Mouse (Mus musculus): Measurements from ENCODE around the gene Camk1d. TPM values are rescaled to one million over a fixed set of nuclear protein-coding genes. Genes with fewer than 3 reads are reported as not detected.
"Not testable (repeated sequence)": the region's sequence is repeated elsewhere in the genome, so short reads cannot be mapped to it uniquely, and the experiment has no call there.

Camk1d gene
- polyA plus RNA-seq, 1 experiment from 2014 or later: 2.4 TPM

DNA sequence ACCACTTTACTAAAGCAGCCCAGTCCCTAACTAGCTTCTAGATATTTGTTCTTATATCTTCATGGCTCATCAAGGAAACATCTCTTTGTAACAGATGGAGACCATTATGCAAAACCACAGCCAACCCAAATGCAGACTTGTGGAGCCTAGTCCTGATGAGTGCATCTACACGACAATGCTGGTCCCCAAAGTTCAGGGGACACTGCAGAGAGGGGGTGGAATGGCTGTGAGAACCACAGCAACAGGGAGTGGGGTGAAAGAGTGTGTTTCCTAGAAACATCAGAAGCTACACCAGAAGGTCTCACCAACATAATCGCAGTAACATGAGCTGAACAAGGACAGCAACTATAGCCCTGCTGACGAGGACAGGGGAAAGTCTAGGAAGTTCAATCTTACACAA is 152.9 kb downstream of the Camk1d start:
- Histone ChIP-seq H3K4me1 (ENCODE audit: control insufficient read depth, insufficient read depth, low read length) (no peaks in the 10 kb centered on the region), H3K4me3 (ENCODE audit: low read length) (no peak overlapping the region), H3K36me3 (ENCODE audit: control insufficient read depth, insufficient read depth, low read length) (no peaks in the 10 kb centered on the region), H3K4me2 (replicated peaks; ENCODE audit: low read depth, low read length) (no peak overlapping the region), H3K27me3 (ENCODE audit: control insufficient read depth, insufficient read depth, low read length) (no peaks in the 10 kb centered on the region), H3K9ac (ENCODE audit: low read depth, low read length) (no peak overlapping the region), H3K9me3 (ENCODE audit: control insufficient read depth, low read length) (no peaks in the 10 kb centered on the region), H3K27ac (ENCODE audit: low read depth, low read length) (no peak overlapping the region)
- no peak for ATAC-seq (ENCODE audit: low FRiP score, low TSS enrichment)
- WGBS: 86% methylated on average over 3 of the region's 3 CpGs

DNA sequence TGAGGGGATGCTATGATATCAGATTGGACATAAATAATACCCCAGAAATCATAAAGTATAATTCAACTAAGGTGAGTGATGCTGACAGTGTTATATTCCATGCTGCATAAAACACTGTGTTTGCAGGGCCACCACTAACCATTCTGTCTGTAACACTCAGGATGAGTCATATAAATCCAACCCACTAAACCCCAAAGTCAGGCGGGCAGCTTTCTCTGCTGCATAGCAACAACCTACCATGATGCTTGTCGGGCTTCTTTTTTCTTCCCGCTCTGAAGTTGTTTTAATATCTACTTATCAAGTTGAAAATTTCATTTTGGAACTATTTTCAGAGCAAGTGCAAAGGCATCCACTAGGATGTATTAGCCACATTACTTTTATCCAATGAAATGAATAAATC is 161.1 kb downstream of the Camk1d start:
- H3K4me2 ChIP-seq (replicated peaks; ENCODE audit: low read depth, low read length): no peak overlapping the region
- no peaks in the 10 kb centered on the region for H3K36me3 ChIP-seq (ENCODE audit: control insufficient read depth, insufficient read depth, low read length)
- H3K9ac ChIP-seq (ENCODE audit: low read depth, low read length): no peak overlapping the region
- no peaks in the 10 kb centered on the region for H3K4me1 ChIP-seq (ENCODE audit: control insufficient read depth, insufficient read depth, low read length)
- H3K9me3 ChIP-seq (ENCODE audit: control insufficient read depth, low read length): no peaks in the 10 kb centered on the region
- ATAC-seq (ENCODE audit: low FRiP score, low TSS enrichment): no peak
- no peaks in the 10 kb centered on the region for H3K27me3 ChIP-seq (ENCODE audit: control insufficient read depth, insufficient read depth, low read length)
- 87% methylated on average over 3 of the region's 3 CpGs for WGBS
- H3K4me3 ChIP-seq (ENCODE audit: low read length): no peak overlapping the region
- no peak overlapping the region for H3K27ac ChIP-seq (ENCODE audit: low read depth, low read length)

DNA sequence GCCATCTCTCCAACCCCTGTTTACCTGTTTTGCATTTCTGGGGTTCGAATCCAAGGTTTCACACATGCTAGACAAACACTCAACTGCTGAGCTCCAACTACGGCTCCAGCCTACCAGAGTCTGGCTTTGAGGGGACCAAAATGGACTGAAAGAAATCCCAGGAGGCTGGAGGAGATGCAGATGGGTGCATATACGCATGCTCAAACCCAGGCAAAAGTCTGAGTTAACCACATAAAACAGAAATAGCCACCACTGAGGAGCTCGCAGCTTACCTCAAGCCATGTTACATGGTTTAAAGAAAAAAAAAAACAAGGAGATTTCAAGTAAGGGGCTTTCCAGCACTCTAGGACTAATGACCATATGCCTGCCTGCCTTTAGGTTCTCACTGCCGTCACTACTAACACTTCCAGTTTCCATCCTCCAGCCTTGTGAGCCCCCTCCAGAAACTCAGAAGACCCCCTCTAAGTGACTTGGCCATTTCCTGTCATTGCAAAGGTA is 162.5 kb downstream of the Camk1d start:
- no peaks in the 10 kb centered on the region for H3K27me3 ChIP-seq (ENCODE audit: control insufficient read depth, insufficient read depth, low read length)
- H3K4me2 ChIP-seq (replicated peaks; ENCODE audit: low read depth, low read length): no peak overlapping the region
- H3K36me3 ChIP-seq (ENCODE audit: control insufficient read depth, insufficient read depth, low read length): no peaks in the 10 kb centered on the region
- no peak overlapping the region for H3K27ac ChIP-seq (ENCODE audit: low read depth, low read length)
- 87% methylated on average over 5 of the region's 5 CpGs for WGBS
- no peak overlapping the region for H3K4me3 ChIP-seq (ENCODE audit: low read length)
- no peaks in the 10 kb centered on the region for H3K9me3 ChIP-seq (ENCODE audit: control insufficient read depth, low read length)
- no peaks in the 10 kb centered on the region for H3K4me1 ChIP-seq (ENCODE audit: control insufficient read depth, insufficient read depth, low read length)
- ATAC-seq (ENCODE audit: low FRiP score, low TSS enrichment): no peak
- H3K9ac ChIP-seq (ENCODE audit: low read depth, low read length): no peak overlapping the region

DNA sequence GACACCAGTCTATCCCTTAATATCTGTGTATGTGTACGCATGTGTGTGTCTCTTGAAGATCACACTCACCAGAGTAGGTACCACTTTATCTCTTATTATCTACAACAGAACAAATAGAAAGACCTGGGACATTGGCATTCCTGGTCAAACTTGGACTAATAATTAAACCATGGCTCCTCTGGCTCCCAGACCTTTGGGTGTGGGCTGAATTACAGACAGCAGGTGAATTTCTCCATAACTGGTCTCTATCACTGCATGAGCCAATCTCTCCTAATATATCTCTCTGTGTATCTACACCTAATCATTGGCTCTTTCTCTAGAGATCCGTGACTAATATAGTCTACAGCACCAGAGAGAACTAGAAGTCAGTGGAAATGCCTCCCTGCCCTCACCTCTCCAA is 165.0 kb downstream of the Camk1d start:
- H3K27ac ChIP-seq (ENCODE audit: low read depth, low read length): no peak overlapping the region

DNA sequence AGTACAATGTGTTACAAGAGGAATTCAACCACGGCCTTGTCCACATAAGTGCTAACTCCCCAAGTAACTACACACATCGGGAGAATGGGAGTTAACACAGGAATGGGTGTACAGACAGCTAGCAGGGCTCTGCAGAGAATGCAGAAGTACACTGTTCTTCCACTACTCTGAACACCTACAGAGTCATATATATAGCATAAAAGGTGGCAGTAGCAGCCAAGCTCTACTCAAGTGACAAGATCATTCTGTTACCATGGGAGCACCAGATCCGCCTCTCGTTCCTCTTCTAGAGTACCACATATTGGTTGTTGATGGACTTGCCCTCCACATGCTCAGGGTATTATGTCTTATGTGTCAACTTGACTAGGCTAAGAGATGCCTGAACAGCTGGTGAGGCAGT is 165.4 kb downstream of the Camk1d start:
- Histone ChIP-seq H3K9me3 (ENCODE audit: control insufficient read depth, low read length) (no peaks in the 10 kb centered on the region), H3K36me3 (ENCODE audit: control insufficient read depth, insufficient read depth, low read length) (no peaks in the 10 kb centered on the region), H3K4me3 (ENCODE audit: low read length) (no peak overlapping the region), H3K9ac (ENCODE audit: low read depth, low read length) (no peak overlapping the region), H3K27me3 (ENCODE audit: control insufficient read depth, insufficient read depth, low read length) (no peaks in the 10 kb centered on the region), H3K4me2 (replicated peaks; ENCODE audit: low read depth, low read length) (no peak overlapping the region), H3K4me1 (ENCODE audit: control insufficient read depth, insufficient read depth, low read length) (no peaks in the 10 kb centered on the region), H3K27ac (ENCODE audit: low read depth, low read length) (no peak overlapping the region)
- WGBS: 92% methylated on average over 4 of the region's 4 CpGs
- no peak for ATAC-seq (ENCODE audit: low FRiP score, low TSS enrichment)

More for the DNA sequence above, 165.0 kb downstream of the Camk1d start:
- no peak overlapping the region for H3K4me3 ChIP-seq (ENCODE audit: low read length)
- no peak for ATAC-seq (ENCODE audit: low FRiP score, low TSS enrichment)
- no peaks in the 10 kb centered on the region for H3K9me3 ChIP-seq (ENCODE audit: control insufficient read depth, low read length)
- H3K9ac ChIP-seq (ENCODE audit: low read depth, low read length): no peak overlapping the region
- H3K4me1 ChIP-seq (ENCODE audit: control insufficient read depth, insufficient read depth, low read length): no peaks in the 10 kb centered on the region
- no peak overlapping the region for H3K4me2 ChIP-seq (replicated peaks; ENCODE audit: low read depth, low read length)
- H3K36me3 ChIP-seq (ENCODE audit: control insufficient read depth, insufficient read depth, low read length): no peaks in the 10 kb centered on the region
- 83% methylated on average over 2 of the region's 2 CpGs for WGBS
- no peaks in the 10 kb centered on the region for H3K27me3 ChIP-seq (ENCODE audit: control insufficient read depth, insufficient read depth, low read length)

DNA sequence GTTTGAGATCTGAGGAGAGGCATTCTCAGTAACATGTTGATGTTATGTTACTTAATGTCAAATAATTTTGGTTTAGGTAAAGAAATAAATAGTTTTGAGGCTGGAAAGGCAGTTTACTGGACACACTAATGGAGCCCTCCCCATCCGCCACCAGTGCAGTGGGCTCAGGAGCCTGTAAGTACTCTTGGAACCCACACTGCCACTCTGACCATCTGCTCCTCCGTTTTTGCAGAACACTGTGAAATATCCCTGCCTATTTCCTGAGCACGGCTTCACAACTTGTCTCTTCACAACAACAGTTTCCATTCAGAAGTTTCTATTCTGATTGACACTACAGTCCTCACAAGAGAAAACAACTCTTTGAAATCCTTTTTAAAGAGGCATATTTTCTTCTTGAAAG is 173.4 kb downstream of the Camk1d start:
- H3K9me3 ChIP-seq (ENCODE audit: control insufficient read depth, low read length): no peaks in the 10 kb centered on the region
- H3K36me3 ChIP-seq (ENCODE audit: control insufficient read depth, insufficient read depth, low read length): no peaks in the 10 kb centered on the region
- no peak overlapping the region for H3K4me3 ChIP-seq (ENCODE audit: low read length)
- H3K27me3 ChIP-seq (ENCODE audit: control insufficient read depth, insufficient read depth, low read length): no peaks in the 10 kb centered on the region
- no peak overlapping the region for H3K27ac ChIP-seq (ENCODE audit: low read depth, low read length)
- 80% methylated on average over 3 of the region's 3 CpGs for WGBS
- H3K9ac ChIP-seq (ENCODE audit: low read depth, low read length): no peak overlapping the region
- no peak for ATAC-seq (ENCODE audit: low FRiP score, low TSS enrichment)
- H3K4me2 ChIP-seq (replicated peaks; ENCODE audit: low read depth, low read length): no peak overlapping the region
- H3K4me1 ChIP-seq (ENCODE audit: control insufficient read depth, insufficient read depth, low read length): no peaks in the 10 kb centered on the region

DNA sequence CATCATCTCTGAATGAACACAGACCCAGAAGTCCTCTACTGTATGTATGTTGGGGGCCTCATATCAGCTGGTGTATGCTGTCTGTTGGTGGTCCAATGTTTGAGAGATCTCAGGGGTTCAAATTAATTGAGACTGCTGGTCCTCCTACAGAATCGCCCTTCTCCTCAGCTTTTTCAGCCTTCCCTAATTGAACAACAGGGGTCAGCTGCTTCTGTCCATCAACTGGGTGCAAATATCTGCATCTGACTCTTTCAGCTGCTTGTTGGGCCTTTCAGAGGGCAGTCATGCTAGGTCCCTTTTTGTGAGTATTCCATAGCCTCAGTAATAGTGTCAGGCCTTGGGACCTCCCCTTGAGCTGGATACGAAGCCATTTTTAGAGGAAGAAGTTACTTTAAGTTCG is 174.4 kb downstream of the Camk1d start:
- not testable (repeated sequence) for H3K9me3 ChIP-seq (ENCODE audit: control insufficient read depth, low read length); ATAC-seq (ENCODE audit: low FRiP score, low TSS enrichment); H3K27me3 ChIP-seq (ENCODE audit: control insufficient read depth, insufficient read depth, low read length); H3K4me3 ChIP-seq (ENCODE audit: low read length); H3K36me3 ChIP-seq (ENCODE audit: control insufficient read depth, insufficient read depth, low read length); H3K9ac ChIP-seq (ENCODE audit: low read depth, low read length); H3K27ac ChIP-seq (ENCODE audit: low read depth, low read length); H3K4me2 ChIP-seq (replicated peaks; ENCODE audit: low read depth, low read length); H3K4me1 ChIP-seq (ENCODE audit: control insufficient read depth, insufficient read depth, low read length)
- WGBS: 66% methylated on average over 3 of the region's 3 CpGs

DNA sequence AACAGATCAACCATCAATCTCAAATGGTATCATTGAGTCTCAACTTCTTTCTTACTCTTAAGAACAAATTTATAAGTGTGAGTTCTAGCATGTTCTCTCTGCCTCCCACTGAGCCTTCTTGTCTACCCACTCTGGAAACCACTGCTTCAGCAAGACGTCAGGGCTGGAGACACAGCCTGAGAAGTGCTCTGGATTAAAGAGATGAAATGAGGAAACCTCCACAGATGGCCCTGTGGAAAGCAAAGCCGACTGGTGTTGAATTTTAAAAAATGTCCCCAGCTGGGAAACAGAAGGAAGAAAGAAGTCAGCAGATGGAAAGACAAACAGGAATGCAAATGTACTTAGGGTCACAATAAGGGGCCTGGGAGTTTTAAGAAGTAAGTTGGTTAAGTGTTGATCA is 180.4 kb downstream of the Camk1d start:
- 82% methylated on average over 2 of the region's 2 CpGs for WGBS
- no peak for ATAC-seq (ENCODE audit: low FRiP score, low TSS enrichment)
- no peak overlapping the region for H3K27ac ChIP-seq (ENCODE audit: low read depth, low read length)

DNA sequence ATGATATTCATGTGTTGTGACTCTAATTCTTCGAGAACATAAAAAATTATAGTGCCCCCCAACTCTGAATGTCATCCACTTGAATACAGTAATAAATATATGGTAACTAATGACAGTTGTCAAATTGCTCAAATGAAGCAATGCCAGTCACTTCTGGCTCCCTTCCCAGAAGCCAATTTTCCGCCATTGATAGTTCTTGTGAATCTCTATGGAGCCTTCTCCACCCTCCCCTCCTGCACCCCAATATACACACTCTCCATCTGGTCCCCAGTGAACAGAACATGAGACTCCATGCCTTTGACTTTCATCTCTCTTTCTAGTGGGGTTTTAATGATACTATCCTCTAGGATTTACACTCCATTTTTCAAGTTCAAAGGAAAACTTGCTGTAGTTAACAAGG is 184.3 kb downstream of the Camk1d start:
- Histone ChIP-seq H3K4me3 (ENCODE audit: low read length) (no peak overlapping the region), H3K4me1 (ENCODE audit: control insufficient read depth, insufficient read depth, low read length) (no peaks in the 10 kb centered on the region), H3K27ac (ENCODE audit: low read depth, low read length) (no peak overlapping the region), H3K36me3 (ENCODE audit: control insufficient read depth, insufficient read depth, low read length) (no peaks in the 10 kb centered on the region), H3K27me3 (ENCODE audit: control insufficient read depth, insufficient read depth, low read length) (no peaks in the 10 kb centered on the region), H3K9ac (ENCODE audit: low read depth, low read length) (no peak overlapping the region), H3K4me2 (replicated peaks; ENCODE audit: low read depth, low read length) (no peak overlapping the region), H3K9me3 (ENCODE audit: control insufficient read depth, low read length) (peaks cover 3% of the 10 kb centered on the region; the same call in 1 of the 2 replicates)
- WGBS: 77% methylated on average over 2 of the region's 2 CpGs
- ATAC-seq (ENCODE audit: low FRiP score, low TSS enrichment): no peak

More for the DNA sequence above, 180.4 kb downstream of the Camk1d start:
- no peaks in the 10 kb centered on the region for H3K4me1 ChIP-seq (ENCODE audit: control insufficient read depth, insufficient read depth, low read length)
- peaks cover 2% of the 10 kb centered on the region; the same call in 1 of the 2 replicates for H3K9me3 ChIP-seq (ENCODE audit: control insufficient read depth, low read length)
- no peaks in the 10 kb centered on the region for H3K27me3 ChIP-seq (ENCODE audit: control insufficient read depth, insufficient read depth, low read length)
- no peaks in the 10 kb centered on the region for H3K36me3 ChIP-seq (ENCODE audit: control insufficient read depth, insufficient read depth, low read length)
- H3K4me3 ChIP-seq (ENCODE audit: low read length): no peak overlapping the region
- H3K9ac ChIP-seq (ENCODE audit: low read depth, low read length): no peak overlapping the region
- no peak overlapping the region for H3K4me2 ChIP-seq (replicated peaks; ENCODE audit: low read depth, low read length)

Measured in kidney, embryonic 14.5 days (tissue).